Mouse (Mus musculus): ENCODE measurements around the gene Gfi1b.

Gene Gfi1b

DNA sequence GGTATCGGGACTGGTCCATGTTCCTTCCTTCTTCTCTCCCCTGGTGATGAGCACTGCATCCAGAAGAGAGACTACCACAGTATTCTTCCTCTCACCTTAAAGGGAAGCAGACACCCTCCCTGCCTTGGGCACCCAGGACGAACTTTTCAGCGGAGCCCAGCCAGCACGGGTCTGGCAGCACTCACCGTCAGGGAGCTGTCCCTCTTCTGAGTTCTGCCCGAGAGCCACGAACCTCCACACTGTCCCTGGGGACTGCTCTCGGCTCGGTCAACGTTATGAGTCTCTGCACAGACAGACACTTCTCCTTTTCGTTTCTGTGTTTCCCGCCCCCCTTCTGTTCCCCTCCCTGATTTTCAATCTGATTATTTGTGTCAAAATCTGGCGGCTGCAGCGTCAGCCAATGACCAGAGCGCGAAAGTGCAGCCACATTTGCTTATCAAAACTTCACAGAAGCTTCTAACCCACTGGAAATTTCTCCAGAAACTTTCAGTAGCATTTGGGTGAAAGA lies at the start of gene Gfi1b:
Gene Gfi1b (minus strand): TSS at position 319 of the 508 bp plus-strand sequence.
- DNase-seq (ENCODE audit: low spot score in 2 of 2): no peak

DNA sequence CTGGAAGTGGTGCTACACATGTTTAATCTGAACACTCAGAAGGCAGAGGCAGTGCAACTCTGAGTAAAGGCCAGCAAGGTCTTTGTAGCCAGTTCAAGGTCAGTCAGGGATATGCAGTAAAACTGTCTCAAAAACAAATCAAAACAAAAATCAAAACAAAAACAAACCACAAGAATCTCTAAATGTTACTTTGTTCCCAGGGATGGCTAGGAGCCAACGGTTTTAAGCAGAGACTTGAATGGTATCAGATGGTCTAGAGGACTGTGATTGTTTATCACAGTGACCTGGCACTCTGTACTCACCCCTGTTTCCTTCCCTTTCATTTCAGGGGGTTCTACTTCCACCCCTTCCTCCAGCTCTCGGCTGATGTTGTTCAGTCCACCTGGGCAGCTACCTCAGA lies 49.7 kb upstream of the Gfi1b start:
- DNase-seq (ENCODE audit: low spot score in 2 of 2): no peak

DNA sequence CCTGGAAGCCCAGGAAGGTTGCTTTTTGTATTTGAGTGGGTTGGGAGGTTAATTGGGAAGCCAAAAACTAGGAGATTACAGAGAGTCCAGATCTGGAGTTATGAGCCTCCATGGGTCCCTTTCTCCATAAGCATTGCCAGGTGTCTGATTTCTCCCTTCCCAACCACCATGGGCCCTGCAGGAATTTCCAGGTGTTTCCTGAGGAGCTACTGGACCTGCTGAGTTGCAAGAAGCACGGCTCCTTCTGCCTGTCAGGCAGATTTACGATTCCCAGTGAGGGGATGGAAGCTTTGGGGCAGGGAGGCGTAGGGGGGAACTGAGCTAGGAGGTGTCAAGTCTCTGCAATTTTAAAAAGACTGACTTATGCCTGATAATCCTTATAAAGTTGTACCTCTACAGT lies 44.0 kb upstream of the Gfi1b start:
- DNase-seq (ENCODE audit: low spot score in 2 of 2): no peak

DNA sequence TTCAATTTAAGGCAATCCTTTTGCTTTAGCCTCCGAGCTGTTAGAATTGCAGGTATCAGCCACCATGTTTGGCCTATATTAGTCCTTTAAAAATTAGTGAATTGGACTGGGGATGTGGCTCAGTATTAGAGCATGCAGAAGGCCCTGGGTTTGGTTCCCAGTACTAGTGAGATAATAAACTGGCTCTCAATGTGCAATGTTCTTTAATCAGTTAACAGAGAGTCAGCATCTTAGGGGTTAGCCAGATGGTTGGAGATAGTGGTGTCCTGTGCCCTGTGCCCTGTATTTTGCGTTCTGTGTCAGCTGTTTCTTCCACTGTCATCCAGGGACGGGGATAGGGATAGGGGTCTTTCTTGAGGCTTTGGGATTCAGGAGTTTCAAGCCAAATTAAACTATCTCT lies 41.1 kb upstream of the Gfi1b start:
- no peak for DNase-seq (ENCODE audit: low spot score in 2 of 2)

DNA sequence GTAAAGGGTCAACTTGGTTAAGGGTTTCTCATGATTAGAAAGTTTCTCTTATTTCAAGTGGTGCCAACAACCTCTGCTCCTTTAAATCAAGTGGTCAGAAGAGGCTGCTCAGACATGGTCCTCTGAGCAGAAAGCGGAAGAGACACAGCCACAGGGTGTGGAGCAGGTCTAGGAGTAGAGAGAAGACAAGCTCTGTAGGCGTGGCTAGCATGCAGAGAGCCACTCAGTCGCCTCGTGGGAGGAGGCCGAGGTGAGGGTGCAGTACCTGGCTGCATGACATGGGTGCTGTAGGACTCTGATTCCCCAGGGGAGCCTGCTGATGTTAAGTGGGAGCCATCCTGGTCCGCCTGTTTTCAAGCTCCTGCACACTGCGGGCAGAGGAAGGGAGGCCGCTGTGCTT lies 34.4 kb upstream of the Gfi1b start:
- DNase-seq (ENCODE audit: low spot score in 2 of 2): no peak

DNA sequence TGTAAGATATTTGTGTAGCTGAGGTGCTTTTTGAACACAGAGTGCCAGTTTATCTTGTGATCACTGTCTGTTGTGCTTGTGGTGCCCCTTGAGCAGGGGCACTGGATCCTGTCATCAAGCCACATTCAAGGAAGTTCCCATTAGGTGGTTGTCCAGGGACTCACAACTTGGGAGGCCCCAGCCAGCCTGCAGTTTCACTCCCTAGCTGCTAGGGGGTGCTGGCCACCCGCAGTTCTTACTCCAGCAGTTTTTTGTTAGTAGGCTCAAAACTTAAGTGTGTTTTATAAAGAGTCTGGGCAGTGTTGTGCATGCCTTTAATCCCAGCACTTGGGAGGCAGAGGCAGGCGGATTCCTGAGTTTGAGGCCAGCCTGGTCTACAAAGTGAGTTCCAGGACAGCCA lies 32.5 kb upstream of the Gfi1b start:
- no peak for DNase-seq (ENCODE audit: low spot score in 2 of 2)

DNA sequence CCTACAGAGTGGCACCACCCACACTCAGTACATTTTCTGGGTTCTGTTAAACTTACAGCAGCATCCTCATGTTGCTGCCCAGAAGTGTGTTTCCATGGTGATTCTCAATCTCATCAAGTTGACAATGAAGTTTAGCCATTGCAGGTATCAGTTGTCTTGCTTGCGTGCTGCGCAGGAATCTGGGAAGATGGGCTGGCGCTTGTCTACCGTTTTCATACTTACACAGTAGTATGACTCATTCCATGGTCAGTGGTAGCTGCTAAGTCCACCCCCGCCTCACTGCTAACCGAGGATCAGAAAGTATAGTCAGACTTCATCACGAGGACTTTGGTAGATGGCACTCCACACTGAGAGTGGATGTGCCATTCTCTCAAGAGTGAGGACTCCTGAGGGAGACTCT lies 31.6 kb upstream of the Gfi1b start:
- no peak for DNase-seq (ENCODE audit: low spot score in 2 of 2)

DNA sequence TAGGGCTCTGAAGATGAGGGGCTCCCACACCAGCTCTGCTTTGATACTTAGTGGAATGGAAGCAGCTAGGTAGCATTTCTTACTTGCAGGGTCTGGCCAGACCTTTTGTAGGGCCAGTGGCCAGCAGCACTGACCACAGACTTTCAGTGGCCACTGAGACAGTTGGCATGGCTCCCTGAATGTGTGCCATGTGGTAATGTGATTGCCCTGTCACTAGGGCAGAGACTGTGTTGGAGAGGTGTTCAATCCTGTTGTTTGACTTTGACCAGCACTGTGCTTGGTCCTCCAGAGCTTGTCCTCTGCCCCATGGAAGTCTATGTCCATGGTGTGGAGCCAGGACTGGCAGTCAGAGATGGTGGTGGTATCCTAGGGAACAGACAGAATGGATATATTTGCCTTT lies 28.7 kb upstream of the Gfi1b start:
- DNase-seq (ENCODE audit: low spot score in 2 of 2): peak in 1 of 2 experiments; percentile 37

DNA sequence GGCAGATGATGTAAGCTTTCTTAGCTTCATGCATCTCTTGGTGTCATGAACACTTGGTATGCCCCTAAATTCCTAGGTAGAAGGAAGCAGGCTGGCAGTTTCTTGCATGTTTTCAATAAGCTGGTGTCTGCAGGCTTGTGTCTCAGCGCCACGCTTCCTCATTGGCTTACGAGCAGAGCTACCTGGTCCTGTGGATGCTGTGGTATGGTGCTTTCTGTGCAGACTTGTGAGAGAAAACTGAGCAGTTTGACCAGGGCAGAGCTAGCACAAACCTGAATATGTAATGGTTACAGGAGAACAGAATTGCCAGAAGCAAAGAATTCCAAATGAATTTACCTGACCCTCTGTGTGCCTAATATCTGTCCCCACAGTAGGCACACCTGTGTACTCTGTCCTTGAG lies 21.3 kb upstream of the Gfi1b start:
- DNase-seq (ENCODE audit: low spot score in 2 of 2): no peak

DNA sequence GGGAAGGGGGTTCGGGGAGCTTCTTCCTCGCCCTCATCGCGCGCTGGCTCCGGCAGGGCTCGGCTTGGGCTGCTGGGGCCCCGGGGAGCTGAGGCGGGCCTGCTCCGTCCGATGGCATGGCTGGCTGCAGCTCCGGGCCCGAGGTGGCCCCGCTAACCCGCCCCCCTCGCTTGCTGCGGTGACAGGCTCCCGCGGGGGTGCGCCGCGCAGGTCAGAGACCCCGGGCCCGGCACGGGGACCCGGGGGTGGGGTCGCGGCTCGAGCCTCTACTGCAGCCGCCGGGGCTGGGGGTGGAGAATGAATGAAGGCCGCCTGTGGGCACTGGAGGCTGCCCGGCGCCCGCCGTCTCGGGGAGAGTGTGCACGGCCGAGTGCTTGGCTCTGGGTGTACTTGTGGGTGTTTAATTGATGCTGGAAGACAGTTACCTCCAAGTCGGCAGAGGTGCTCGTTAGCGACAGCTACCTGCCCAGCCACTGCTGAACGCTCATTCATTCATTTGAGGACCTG lies 19.7 kb upstream of the Gfi1b start:
- DNase-seq (ENCODE audit: low spot score in 2 of 2): no peak

DNA sequence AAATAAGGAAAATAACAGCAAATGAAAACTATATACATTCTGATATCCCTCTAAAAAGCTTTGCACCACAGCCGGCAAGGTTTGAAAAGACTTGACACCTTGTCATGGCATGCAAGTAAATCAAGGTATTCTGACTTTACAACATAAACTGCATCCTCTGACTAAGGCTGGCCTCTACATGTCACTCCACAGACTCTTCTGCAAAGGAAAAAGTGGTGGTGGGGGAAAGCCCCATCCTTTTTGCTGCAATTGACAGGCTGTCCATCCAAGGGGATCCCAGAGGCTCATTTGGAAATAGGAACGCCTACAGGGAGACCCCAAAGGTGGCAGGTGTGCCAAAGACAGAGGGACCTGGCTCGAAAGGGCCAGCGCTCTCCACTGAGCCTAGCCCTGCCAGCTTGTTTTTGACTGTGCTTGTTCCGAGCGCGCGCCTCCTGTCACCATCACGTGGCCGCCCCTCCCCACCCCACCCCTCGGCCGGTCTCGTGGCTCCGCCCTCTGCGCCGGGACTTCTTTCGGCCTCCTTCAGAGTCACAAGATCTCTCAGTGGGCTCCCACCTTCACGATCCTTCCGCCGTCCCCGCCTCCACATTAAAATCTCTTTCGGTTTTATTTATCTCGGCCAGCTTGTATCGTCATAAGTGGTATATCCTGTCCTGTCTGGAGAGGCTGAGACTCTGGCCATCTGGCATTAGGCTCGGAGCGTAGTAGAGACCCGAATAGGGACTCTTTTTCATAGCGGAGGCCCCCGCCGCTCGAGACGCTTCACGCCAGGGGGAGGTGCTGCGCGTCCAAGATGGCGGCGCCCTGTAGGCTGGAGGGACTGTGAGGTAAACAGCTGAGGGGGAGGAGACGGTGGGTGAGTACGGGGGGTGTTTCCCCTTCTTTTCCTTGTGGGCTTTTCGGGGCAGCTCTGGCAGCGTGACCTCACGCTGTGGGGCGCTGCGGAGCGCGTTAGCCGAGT lies 19.0 kb upstream of the Gfi1b start, which contains the start of gene Tsc1:
Gene Tsc1 (plus strand): TSS at position 768 of the 964 bp plus-strand sequence.
- DNase-seq (ENCODE audit: low spot score in 2 of 2): peak; percentile 90 to 93

DNA sequence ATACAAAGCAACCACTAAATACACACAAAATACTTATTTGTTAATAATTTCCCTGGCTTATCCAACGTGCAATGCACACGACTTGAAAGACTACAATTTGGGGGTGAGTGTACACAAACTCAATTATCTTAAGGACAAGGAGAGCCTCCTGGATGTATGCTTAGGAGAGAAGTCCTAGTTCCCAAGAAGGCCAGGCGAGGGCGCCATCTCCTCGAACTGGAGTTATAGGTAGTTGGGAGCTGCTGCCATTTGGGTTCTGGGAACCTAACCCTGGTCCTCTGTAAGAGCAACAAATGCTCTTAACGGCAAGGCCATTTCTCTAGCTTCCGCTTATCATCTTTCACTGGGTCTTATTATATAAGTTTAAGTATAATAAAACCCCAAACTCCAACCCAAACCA lies 18.0 kb upstream of the Gfi1b start:
- no peak for DNase-seq (ENCODE audit: low spot score in 2 of 2)

DNA sequence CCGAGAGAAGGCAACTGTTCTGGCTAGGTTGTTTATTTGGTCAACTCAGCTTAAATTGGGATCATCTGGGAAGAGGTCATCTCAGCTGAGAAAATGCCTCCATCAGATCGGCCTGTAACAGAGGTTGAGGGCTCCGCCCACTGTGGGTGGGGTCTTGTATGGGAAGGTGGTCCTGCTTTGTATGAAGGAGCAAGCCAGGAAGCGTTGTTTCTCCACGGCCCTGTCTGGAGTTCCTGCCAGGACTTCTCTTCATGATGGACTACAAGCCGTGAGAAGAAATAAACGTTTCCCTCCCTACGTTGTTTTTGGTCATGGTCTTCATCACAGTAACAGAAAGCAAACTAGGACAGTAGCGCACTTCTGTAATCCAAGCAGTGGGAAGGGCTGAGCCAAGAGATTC lies 17.1 kb upstream of the Gfi1b start:
- DNase-seq (ENCODE audit: low spot score in 2 of 2): no peak

DNA sequence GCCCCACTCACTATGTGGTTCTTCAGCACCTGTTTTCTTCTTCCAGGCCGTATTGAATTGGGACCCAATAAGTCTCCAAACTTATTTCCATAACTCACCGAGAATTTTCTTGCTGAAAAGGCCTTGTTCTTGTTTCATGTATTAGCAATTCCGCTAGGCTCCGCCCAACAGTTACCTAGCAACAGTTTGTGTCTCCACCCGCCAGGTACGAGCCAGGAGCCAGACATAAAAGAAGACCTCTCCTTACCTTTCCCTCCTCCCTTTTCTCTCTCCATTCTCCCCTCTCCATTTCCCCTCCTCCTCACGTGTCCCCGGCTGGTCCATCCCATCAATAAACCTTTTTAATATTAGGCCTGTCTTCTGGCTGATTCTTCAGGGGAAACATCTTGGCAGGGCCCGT lies 16.6 kb upstream of the Gfi1b start:
- no peak for DNase-seq (ENCODE audit: low spot score in 2 of 2)

DNA sequence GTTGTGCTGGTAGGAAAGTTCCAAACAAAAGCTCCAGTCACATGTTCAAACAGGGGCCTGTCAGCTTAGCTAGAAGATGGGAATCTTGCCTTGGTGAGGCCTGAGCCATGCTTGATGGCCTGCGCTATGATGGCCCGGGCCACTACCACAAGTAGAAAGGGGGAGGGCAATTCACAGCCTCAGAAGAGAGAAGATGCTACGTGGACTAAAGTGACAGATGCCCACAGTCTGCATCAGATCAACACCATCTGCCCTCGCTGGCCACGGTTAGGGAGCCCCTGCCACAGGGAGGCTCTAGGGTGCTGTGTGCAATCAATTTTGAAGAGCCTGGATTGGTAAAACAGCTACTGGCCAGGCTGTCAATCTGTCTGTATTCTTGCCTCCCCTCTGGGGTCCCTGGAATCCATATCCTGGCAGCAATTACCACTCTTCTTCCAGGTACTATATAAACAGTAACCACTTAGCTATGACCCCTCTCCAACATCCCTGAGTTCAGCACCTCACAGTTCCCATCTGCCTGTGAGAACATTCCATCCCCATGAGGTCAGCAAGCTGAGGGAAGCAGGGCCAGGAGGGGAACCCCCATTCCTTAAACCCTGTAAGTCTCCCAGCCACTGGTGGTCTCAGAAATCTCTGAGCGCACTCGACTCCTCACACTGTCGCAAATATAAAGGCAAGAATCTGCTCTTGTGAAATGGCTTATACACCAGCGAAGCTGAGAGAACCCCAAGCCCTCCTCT lies 15.5 kb upstream of the Gfi1b start:
- DNase-seq (ENCODE audit: low spot score in 2 of 2): no peak

DNA sequence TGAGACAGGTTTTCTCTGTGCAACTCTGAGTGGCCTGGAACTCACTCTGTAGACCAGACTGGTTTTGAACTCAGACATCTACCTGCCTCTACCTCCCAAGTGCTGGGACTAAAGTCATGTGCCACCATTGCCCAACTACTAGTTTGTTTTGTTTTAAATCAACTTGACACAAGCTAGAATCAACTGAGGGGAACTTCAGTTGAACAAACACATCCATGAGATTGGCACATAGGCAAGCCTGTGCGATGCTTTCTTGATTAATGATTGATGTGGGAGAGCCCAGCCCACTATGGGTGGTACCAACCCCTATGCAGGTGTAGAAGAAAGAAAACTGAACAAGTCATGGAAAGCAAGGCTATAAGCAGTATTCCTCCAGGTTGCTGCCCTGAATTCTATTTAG lies 13.4 kb upstream of the Gfi1b start:
- DNase-seq (ENCODE audit: low spot score in 2 of 2): no peak

DNA sequence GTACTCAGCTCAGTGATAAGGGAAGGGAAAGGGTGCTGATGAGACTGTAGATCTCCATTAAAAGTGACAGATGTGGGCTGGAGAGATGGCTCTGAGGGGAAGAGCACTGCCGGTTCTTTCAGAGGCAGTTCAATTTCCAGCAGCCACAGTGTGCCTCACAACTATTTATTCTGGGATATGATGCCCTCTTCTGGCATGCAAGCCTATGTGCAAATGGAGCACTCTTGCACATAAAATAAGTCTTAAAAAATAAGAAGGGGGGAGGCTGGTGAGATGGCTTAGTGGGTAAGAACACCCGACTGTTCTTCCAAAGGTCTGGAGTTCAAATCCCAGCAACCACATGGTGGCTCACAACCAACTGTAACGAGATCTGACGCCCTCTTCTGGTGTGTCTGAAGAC lies 11.4 kb upstream of the Gfi1b start:
- no peak for DNase-seq (ENCODE audit: low spot score in 2 of 2)

DNA sequence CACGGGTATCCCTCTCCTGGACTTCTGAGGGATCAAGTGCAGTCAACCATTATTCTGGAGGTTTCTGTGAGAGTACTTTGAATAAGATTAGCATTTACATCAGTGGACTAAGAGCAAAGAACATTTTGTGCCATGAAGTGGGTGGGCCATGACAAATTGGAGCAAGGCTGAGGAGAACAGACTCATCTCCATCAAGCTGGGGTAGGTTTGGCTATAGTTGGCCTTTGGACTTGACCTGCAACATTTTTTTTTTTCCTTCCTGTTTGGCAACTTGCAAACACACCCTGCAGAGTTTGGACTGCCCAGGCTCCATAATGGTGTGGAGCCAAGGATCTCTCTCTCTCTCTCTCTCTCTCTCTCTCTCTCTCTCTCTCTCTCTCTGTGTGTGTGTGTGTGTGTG lies 10.8 kb upstream of the Gfi1b start:
- no peak for DNase-seq (ENCODE audit: low spot score in 2 of 2)

DNA sequence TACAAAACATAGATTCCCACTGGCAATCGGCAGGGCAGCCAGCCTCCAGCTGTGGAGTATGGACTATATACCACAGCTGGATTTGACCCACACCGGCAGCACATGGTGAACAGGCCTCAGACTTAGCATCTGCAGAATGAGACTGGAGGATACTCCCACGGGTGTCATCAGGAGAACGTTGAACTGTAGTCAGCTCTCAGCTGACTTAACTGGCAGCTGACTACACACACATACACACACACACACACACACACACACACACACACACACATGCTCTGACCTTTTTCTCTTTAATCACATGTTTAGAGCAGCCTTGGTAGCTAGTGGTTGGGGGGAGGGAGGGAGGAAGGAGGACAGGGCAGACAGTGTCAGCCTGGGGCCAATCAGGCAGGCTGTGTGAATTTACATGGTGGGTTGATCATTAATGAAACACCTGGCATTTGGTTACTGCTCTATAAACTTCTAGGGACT lies 8.2 kb upstream of the Gfi1b start:
- DNase-seq (ENCODE audit: low spot score in 2 of 2): no peak

DNA sequence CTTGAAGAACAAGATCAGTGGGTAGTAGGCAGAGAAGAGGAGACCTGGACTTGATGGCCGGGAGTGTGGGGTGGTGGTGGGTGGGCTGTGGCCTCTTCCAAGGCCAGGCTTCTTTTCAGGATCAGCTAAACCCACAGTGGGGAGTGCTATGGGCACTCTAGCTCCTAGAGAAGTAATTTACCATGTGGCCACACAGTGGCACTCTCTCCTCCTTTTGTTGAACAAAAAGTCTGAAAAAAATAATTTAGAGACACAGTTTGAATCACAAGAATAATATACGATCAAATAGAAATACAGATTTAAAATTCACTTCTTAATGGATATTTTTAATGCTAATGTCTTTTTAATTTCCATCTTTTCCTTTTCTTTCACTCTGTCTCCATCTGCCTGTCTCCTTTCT lies 6.3 kb upstream of the Gfi1b start:
- no peak for DNase-seq (ENCODE audit: low spot score in 2 of 2)

DNA sequence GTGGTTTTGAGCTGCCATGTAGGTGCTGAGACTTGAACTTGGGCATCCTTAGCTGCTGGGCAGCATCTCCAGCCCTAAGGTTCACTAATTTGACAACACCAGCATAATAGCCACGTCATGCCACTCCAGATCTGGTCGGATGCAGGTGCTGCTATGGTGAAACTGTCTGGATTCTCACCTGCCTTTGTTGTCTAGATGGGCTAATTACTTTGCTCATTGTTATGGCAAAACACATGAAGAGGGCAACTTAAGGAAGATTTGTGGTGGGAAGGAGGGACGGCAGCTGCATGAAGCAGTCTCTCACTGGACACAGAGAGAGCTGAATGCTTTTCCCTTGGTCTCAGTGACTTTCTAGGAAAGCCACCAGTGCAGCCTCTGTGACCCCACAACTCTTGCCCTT lies 4.3 kb upstream of the Gfi1b start:
- DNase-seq (ENCODE audit: low spot score in 2 of 2): no peak

DNA sequence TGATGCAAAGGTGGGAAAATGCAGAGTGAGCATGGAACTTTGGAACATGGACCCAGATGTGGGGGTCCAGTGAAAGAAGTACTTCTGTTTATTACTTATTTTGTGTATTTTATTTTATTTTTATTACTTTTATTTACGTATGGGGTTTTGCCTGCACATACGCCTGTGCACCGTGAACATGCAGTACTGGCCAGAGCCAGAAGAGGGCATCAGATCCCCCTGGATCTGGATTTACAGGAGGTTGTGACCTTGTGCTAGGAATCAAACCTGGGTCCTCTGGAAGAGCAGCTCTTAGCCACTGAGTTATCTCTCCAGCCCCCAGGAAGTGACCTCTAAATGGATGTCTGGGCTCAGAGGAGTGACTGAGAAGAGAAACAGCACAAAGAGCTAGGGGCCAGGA lies 3.1 kb upstream of the Gfi1b start:
- no peak for DNase-seq (ENCODE audit: low spot score in 2 of 2)
